Mouse (Mus musculus) thymus, adult 2 months (tissue): ENCODE measurements around the gene Kcnk18.

Experiments
- CTCF ChIP-seq: fragments of 200-500 bp; IDR thresholded peaks from 2 replicates; pipeline ENCODE4 v1.5.1; 2012; ENCODE audit warnings: mild to moderate bottlenecking, control low read depth, low read length, moderate library complexity, borderline replicate concordance; ENCODE audit not compliant: control insufficient read depth, poor library complexity, insufficient read depth; ENCODE audit errors: extremely low read depth
- POLR2A ChIP-seq: fragments of 200-500 bp; IDR thresholded peaks from 2 replicates; pipeline ENCODE4 v1.6.1; 2012; ENCODE audit warnings: mild to moderate bottlenecking, low read length, control low read depth, moderate library complexity; ENCODE audit not compliant: control insufficient read depth, poor library complexity, insufficient read depth; ENCODE audit errors: extremely low read depth

DNA sequence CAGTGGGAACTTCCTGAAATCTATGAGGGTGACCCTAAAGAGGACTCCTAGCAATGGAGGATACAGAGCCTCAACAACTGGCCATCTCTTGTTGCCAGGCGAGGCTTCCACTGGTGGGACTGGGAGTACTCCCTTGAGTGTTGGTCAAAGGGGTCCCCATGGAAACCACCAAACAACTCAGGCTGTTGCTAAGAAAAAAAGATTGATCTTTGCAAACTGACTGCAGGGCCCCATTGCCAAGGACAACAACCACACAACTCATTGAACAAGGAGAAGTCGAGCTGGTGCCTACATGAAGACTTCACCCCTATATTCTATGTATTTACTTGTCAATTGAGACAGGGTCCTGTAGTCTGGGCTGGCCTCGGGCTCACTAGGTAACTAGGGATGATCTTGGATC, 2.1 kb upstream of the Kcnk18 start:
- no peak for TF ChIP-seq CTCF
- no peak for TF ChIP-seq POLR2A
